Mouse (Mus musculus): ENCODE results near the gene Ttll5.

DNA sequence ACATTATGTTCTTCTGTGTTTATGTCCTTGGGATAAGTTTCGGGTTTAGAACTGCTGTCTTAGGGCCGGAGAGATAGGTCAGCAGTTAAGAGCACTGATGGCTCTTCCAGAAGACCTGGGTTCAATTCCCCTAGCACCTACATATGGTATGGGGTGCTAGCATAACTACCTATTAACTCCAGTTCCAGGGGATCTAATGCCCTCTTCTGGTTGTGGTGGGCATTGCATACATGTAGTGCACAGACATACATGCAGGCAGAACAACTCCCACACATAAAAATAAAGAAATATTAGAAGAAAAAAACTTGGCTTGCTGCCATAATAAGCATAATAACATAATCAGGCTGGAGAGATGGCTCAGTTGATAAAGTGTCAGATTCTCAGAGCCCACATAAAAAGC is 286.2 kb downstream of the Ttll5 start:
- TF ChIP-seq CTCF (IDR thresholded peaks at IDR 0.05; ENCODE audit: low read depth, low read length): peak; percentile 58; the same call in 1 of the 2 replicates
- TF ChIP-seq GATA2 (IDR thresholded peaks at IDR 0.05; ENCODE audit: borderline replicate concordance, low read depth, low read length): no peak
- TF ChIP-seq GATA1 (IDR thresholded peaks at IDR 0.05; ENCODE audit: borderline replicate concordance, low read length): no peak
- no peak for TF ChIP-seq TAL1 (conservative IDR thresholded peaks at IDR 0.05; ENCODE audit: low read depth, low read length)
- no peak for TF ChIP-seq POLR2AphosphoS5 (IDR thresholded peaks at IDR 0.05; ENCODE audit: insufficient replicate concordance, low read depth, low read length)
